Mouse (Mus musculus): ENCODE data around the gene Ubash3b. TPM values are rescaled to one million over a fixed set of nuclear protein-coding genes. Genes with fewer than 3 reads are reported as not detected.

The Ubash3b gene
- total RNA-seq, 2 experiments from 2014 or later: 0.31 to 0.81 TPM

GRCm38 (mm10) chr9:41061446-41061845, 100.1 kb downstream of the Ubash3b start:
- no peak for DNase-seq
- intact Hi-C loops (cut with DNase I): no loop called here

GRCm38 (mm10) chr9:41060617-41061016, 100.9 kb downstream of the Ubash3b start:
- no peak for DNase-seq
- intact Hi-C loops (cut with DNase I): no loop called here

GRCm38 (mm10) chr9:41058765-41059535, 102.5 kb downstream of the Ubash3b start:
- intact Hi-C loops (cut with DNase I): no loop called here
- DNase-seq: no peak

- intact Hi-C loops (cut with DNase I): no loop called here
- peak in 1 of 2 experiments; percentile 12 for DNase-seq
Measured at GRCm38 (mm10) chr9:41054166-41054565, 107.3 kb downstream of the Ubash3b start.

GRCm38 (mm10) chr9:41053478-41053877, 108.0 kb downstream of the Ubash3b start:
- intact Hi-C loops (cut with DNase I): no loop called here
- no peak for DNase-seq

GRCm38 (mm10) chr9:41051080-41051932, 110.2 kb downstream of the Ubash3b start:
- intact Hi-C loops (cut with DNase I): no loop called here
- no peak for DNase-seq

- intact Hi-C loops (cut with DNase I): no loop called here
- no peak for DNase-seq
Measured at GRCm38 (mm10) chr9:41050331-41051079, 111.0 kb downstream of the Ubash3b start.

- no peak for DNase-seq
- intact Hi-C loops (cut with DNase I): no loop called here
Measured at GRCm38 (mm10) chr9:41049282-41049681, 112.2 kb downstream of the Ubash3b start.

- intact Hi-C loops (cut with DNase I): no loop called here
Measured at GRCm38 (mm10) chr9:41048820-41049219, 112.7 kb downstream of the Ubash3b start.

GRCm38 (mm10) chr9:41048216-41048615, 113.3 kb downstream of the Ubash3b start:
- intact Hi-C loops (cut with DNase I): no loop called here
- no peak for DNase-seq

More at GRCm38 (mm10) chr9:41048820-41049219, 112.7 kb downstream of the Ubash3b start:
- no peak for DNase-seq

- intact Hi-C loops (cut with DNase I): loop anchor here (2.0 kb wide), 1 partner anchor 143 kb away; no protein-coding TSS in a partner anchor
- no peak for DNase-seq
Measured at GRCm38 (mm10) chr9:41047654-41048053, 113.8 kb downstream of the Ubash3b start.

- intact Hi-C loops (cut with DNase I): no loop called here
- DNase-seq: peak; percentile 58 to 79
Measured at GRCm38 (mm10) chr9:41044626-41045025, 116.9 kb downstream of the Ubash3b start.

GRCm38 (mm10) chr9:41043641-41044040, 117.9 kb downstream of the Ubash3b start:
- intact Hi-C loops (cut with DNase I): no loop called here
- DNase-seq: no peak

- no peak for DNase-seq
- intact Hi-C loops (cut with DNase I): no loop called here
Measured at GRCm38 (mm10) chr9:41041404-41041803, 120.1 kb downstream of the Ubash3b start.

GRCm38 (mm10) chr9:41038150-41038664, 123.3 kb downstream of the Ubash3b start:
- intact Hi-C loops (cut with DNase I): no loop called here
- no peak for DNase-seq

GRCm38 (mm10) chr9:41031590-41032489, 129.7 kb downstream of the Ubash3b start:
- intact Hi-C loops (cut with DNase I): no loop called here

GRCm38 (mm10) chr9:41029827-41030226, 131.7 kb downstream of the Ubash3b start:
- intact Hi-C loops (cut with DNase I): loop anchor here (5.0 kb wide), 1 partner anchor 38 kb away; no protein-coding TSS in a partner anchor
- DNase-seq: no peak

More at GRCm38 (mm10) chr9:41031590-41032489, 129.7 kb downstream of the Ubash3b start:
- no peak for DNase-seq

- peak in 1 of 2 experiments; percentile 11 for DNase-seq
- intact Hi-C loops (cut with DNase I): loop anchor here (5.0 kb wide), 1 partner anchor 36 kb away; no protein-coding TSS in a partner anchor
Measured at GRCm38 (mm10) chr9:41028470-41028869, 133.0 kb downstream of the Ubash3b start.

- intact Hi-C loops (cut with DNase I): no loop called here
- no peak for DNase-seq
Measured at GRCm38 (mm10) chr9:41021690-41022089, 139.8 kb downstream of the Ubash3b start.

Data from gastrocnemius, postnatal 36 days (tissue).